Mouse (Mus musculus): ENCODE data around the gene Mgll. TPM values are rescaled to one million over a fixed set of nuclear protein-coding genes. Genes with fewer than 3 reads are reported as not detected.

The Mgll gene
- polyA plus RNA-seq, 1 experiment: 19.9 TPM

- TF ChIP-seq POLR2A (IDR thresholded peaks at IDR 0.05; ENCODE audit: low read depth, low read length) (no peak), CTCF (IDR thresholded peaks at IDR 0.05; ENCODE audit: borderline replicate concordance, insufficient read depth, low read length) (no peak)
- no peak overlapping the region for H3K27ac ChIP-seq (ENCODE audit: insufficient read depth, low read length)
- H3K4me1 ChIP-seq (ENCODE audit: control insufficient read depth, insufficient read depth, low read length): no peaks in the 10 kb centered on the region
- H3K4me3 ChIP-seq (ENCODE audit: insufficient read depth, low read length): no peak overlapping the region
Measured at GRCm38 (mm10) chr6:88804966-88805577, 80.9 kb downstream of the Mgll start.

GRCm38 (mm10) chr6:88809091-88810037 lies 85.2 kb downstream of the Mgll start:
- Histone ChIP-seq H3K4me1 (ENCODE audit: control insufficient read depth, insufficient read depth, low read length) (no peaks in the 10 kb centered on the region), H3K27ac (ENCODE audit: insufficient read depth, low read length) (no peak overlapping the region), H3K4me3 (ENCODE audit: insufficient read depth, low read length) (no peak overlapping the region)
- TF ChIP-seq POLR2A (IDR thresholded peaks at IDR 0.05; ENCODE audit: low read depth, low read length) (no peak), CTCF (IDR thresholded peaks at IDR 0.05; ENCODE audit: borderline replicate concordance, insufficient read depth, low read length) (no peak)

- Histone ChIP-seq H3K27ac (ENCODE audit: insufficient read depth, low read length) (no peak overlapping the region), H3K4me1 (ENCODE audit: control insufficient read depth, insufficient read depth, low read length) (no peaks in the 10 kb centered on the region), H3K4me3 (ENCODE audit: insufficient read depth, low read length) (no peak overlapping the region)
- no peak for TF ChIP-seq POLR2A (IDR thresholded peaks at IDR 0.05; ENCODE audit: low read depth, low read length)
- TF ChIP-seq CTCF (IDR thresholded peaks at IDR 0.05; ENCODE audit: borderline replicate concordance, insufficient read depth, low read length): no peak
Measured at GRCm38 (mm10) chr6:88810291-88810690, 86.1 kb downstream of the Mgll start.

- Histone ChIP-seq H3K4me3 (ENCODE audit: insufficient read depth, low read length) (no peak overlapping the region), H3K4me1 (ENCODE audit: control insufficient read depth, insufficient read depth, low read length) (no peaks in the 10 kb centered on the region), H3K27ac (ENCODE audit: insufficient read depth, low read length) (no peak overlapping the region)
- no peak for TF ChIP-seq POLR2A (IDR thresholded peaks at IDR 0.05; ENCODE audit: low read depth, low read length)
- TF ChIP-seq CTCF (IDR thresholded peaks at IDR 0.05; ENCODE audit: borderline replicate concordance, insufficient read depth, low read length): no peak
Measured at GRCm38 (mm10) chr6:88811396-88811795, 87.2 kb downstream of the Mgll start.

GRCm38 (mm10) chr6:88811880-88812400 lies 87.7 kb downstream of the Mgll start:
- Histone ChIP-seq H3K27ac (ENCODE audit: insufficient read depth, low read length) (no peak overlapping the region), H3K4me1 (ENCODE audit: control insufficient read depth, insufficient read depth, low read length) (no peaks in the 10 kb centered on the region), H3K4me3 (ENCODE audit: insufficient read depth, low read length) (no peak overlapping the region)
- TF ChIP-seq POLR2A (IDR thresholded peaks at IDR 0.05; ENCODE audit: low read depth, low read length): no peak
- TF ChIP-seq CTCF (IDR thresholded peaks at IDR 0.05; ENCODE audit: borderline replicate concordance, insufficient read depth, low read length): no peak

GRCm38 (mm10) chr6:88812886-88813285 lies 88.7 kb downstream of the Mgll start:
- H3K4me1 ChIP-seq (ENCODE audit: control insufficient read depth, insufficient read depth, low read length): no peaks in the 10 kb centered on the region
- TF ChIP-seq POLR2A (IDR thresholded peaks at IDR 0.05; ENCODE audit: low read depth, low read length) (no peak), CTCF (IDR thresholded peaks at IDR 0.05; ENCODE audit: borderline replicate concordance, insufficient read depth, low read length) (no peak)
- no peak overlapping the region for H3K27ac ChIP-seq (ENCODE audit: insufficient read depth, low read length)
- H3K4me3 ChIP-seq (ENCODE audit: insufficient read depth, low read length): no peak overlapping the region

GRCm38 (mm10) chr6:88813832-88814231 lies 89.6 kb downstream of the Mgll start:
- TF ChIP-seq CTCF (IDR thresholded peaks at IDR 0.05; ENCODE audit: borderline replicate concordance, insufficient read depth, low read length): no peak
- TF ChIP-seq POLR2A (IDR thresholded peaks at IDR 0.05; ENCODE audit: low read depth, low read length): no peak
- Histone ChIP-seq H3K27ac (ENCODE audit: insufficient read depth, low read length) (no peak overlapping the region), H3K4me3 (ENCODE audit: insufficient read depth, low read length) (no peak overlapping the region), H3K4me1 (ENCODE audit: control insufficient read depth, insufficient read depth, low read length) (no peaks in the 10 kb centered on the region)

GRCm38 (mm10) chr6:88815036-88815435 lies 90.8 kb downstream of the Mgll start:
- Histone ChIP-seq H3K4me3 (ENCODE audit: insufficient read depth, low read length) (no peak overlapping the region), H3K4me1 (ENCODE audit: control insufficient read depth, insufficient read depth, low read length) (no peaks in the 10 kb centered on the region), H3K27ac (ENCODE audit: insufficient read depth, low read length) (no peak overlapping the region)
- no peak for TF ChIP-seq POLR2A (IDR thresholded peaks at IDR 0.05; ENCODE audit: low read depth, low read length)
- TF ChIP-seq CTCF (IDR thresholded peaks at IDR 0.05; ENCODE audit: borderline replicate concordance, insufficient read depth, low read length): no peak

- Histone ChIP-seq H3K27ac (ENCODE audit: insufficient read depth, low read length) (no peak overlapping the region), H3K4me1 (ENCODE audit: control insufficient read depth, insufficient read depth, low read length) (no peaks in the 10 kb centered on the region), H3K4me3 (ENCODE audit: insufficient read depth, low read length) (no peak overlapping the region)
- TF ChIP-seq POLR2A (IDR thresholded peaks at IDR 0.05; ENCODE audit: low read depth, low read length): no peak
- no peak for TF ChIP-seq CTCF (IDR thresholded peaks at IDR 0.05; ENCODE audit: borderline replicate concordance, insufficient read depth, low read length)
Measured at GRCm38 (mm10) chr6:88815489-88815888, 91.3 kb downstream of the Mgll start.

- H3K4me1 ChIP-seq (ENCODE audit: control insufficient read depth, insufficient read depth, low read length): no peaks in the 10 kb centered on the region
- TF ChIP-seq POLR2A (IDR thresholded peaks at IDR 0.05; ENCODE audit: low read depth, low read length): no peak
- TF ChIP-seq CTCF (IDR thresholded peaks at IDR 0.05; ENCODE audit: borderline replicate concordance, insufficient read depth, low read length): no peak
- no peak overlapping the region for H3K27ac ChIP-seq (ENCODE audit: insufficient read depth, low read length)
- H3K4me3 ChIP-seq (ENCODE audit: insufficient read depth, low read length): no peak overlapping the region
Measured at GRCm38 (mm10) chr6:88816913-88817312, 92.7 kb downstream of the Mgll start.
